Mouse (Mus musculus): ENCODE results near the gene Adgre5.

Adgre5 gene

GRCm38 (mm10) chr8:83749265-83749664, 8.1 kb upstream of the Adgre5 start:
- DNase-seq: no peak

GRCm38 (mm10) chr8:83748708-83749107, 7.6 kb upstream of the Adgre5 start:
- DNase-seq: peak; percentile 83 to 91

- DNase-seq: peak; percentile 61 to 71
Measured at GRCm38 (mm10) chr8:83747661-83748346, 6.7 kb upstream of the Adgre5 start.

GRCm38 (mm10) chr8:83744070-83744469, 2.9 kb upstream of the Adgre5 start:
- no peak for DNase-seq

- no peak for DNase-seq
Measured at GRCm38 (mm10) chr8:83742968-83743367, 1.8 kb upstream of the Adgre5 start.

GRCm38 (mm10) chr8:83741849-83742655, 926 bp upstream of the Adgre5 start:
- DNase-seq: peak in 1 of 2 experiments; percentile 57

GRCm38 (mm10) chr8:83740586-83740975, 545 bp downstream of the Adgre5 start:
- no peak for DNase-seq

- peak; percentile 68 to 78 for DNase-seq
Measured at GRCm38 (mm10) chr8:83739711-83740468, 1.2 kb downstream of the Adgre5 start.

- DNase-seq: no peak
Measured at GRCm38 (mm10) chr8:83738949-83739710, 2.0 kb downstream of the Adgre5 start.

GRCm38 (mm10) chr8:83737852-83738562, 3.1 kb downstream of the Adgre5 start:
- no peak for DNase-seq

GRCm38 (mm10) chr8:83737346-83737745, 3.8 kb downstream of the Adgre5 start:
- no peak for DNase-seq

- peak; percentile 78 to 87 for DNase-seq
Measured at GRCm38 (mm10) chr8:83736681-83737080, 4.4 kb downstream of the Adgre5 start.

GRCm38 (mm10) chr8:83732919-83733318, 8.2 kb downstream of the Adgre5 start:
- no peak for DNase-seq

- DNase-seq: no peak
Measured at GRCm38 (mm10) chr8:83731906-83732305, 9.2 kb downstream of the Adgre5 start.

GRCm38 (mm10) chr8:83729009-83729807, 11.9 kb downstream of the Adgre5 start:
- no peak for DNase-seq

- DNase-seq: no peak
Measured at GRCm38 (mm10) chr8:83725521-83726102, 15.5 kb downstream of the Adgre5 start.

- peak; percentile 69 to 75 for DNase-seq
Measured at GRCm38 (mm10) chr8:83724697-83725482, 16.2 kb downstream of the Adgre5 start.

- DNase-seq: no peak
Measured at GRCm38 (mm10) chr8:83723447-83724083, 17.6 kb downstream of the Adgre5 start.

- DNase-seq: no peak
Measured at GRCm38 (mm10) chr8:83722631-83723030, 18.5 kb downstream of the Adgre5 start.

Data from thymus, adult 18-20 months (tissue).